Mouse (Mus musculus): Measurements from ENCODE around the gene Gm3625. TPM values are rescaled to one million over a fixed set of nuclear protein-coding genes. Genes with fewer than 3 reads are reported as not detected.
A peak's percentile ranks its signal among the peaks of the same experiment; 100 is the strongest.
"Not testable (repeated sequence)": the region's sequence is repeated elsewhere in the genome, so short reads cannot be mapped to it uniquely, and the experiment has no call there.

Gene Gm3625
- polyA plus RNA-seq, 1 experiment from 2014 or later, result not detected

DNA sequence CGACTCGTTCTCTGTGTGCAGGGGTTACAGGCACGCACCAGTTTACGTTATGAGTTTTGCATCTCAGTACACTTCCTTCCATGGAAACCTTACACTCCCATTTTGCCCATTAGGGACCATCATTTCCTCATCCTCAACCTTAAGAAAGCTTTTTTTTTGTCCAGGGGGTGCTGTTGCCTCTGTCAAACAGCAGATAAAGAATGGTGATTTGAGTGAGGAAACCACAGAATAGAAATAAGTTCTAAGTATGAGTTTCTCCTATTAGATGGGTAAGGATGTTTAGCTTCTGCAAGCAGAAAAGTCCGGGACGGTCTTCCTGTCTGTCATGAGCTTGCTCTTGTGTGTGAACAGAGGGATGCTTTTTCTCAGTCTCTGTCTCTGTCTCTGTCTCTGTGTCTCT, 702 bp downstream of the Gm3625 start:
- H3K4me3 ChIP-seq, result peak overlapping the region; percentile 86
- 66% methylated on average over 6 of the region's 6 CpGs for WGBS
- H3K9me3 ChIP-seq, result no peaks in the 10 kb centered on the region
- no peak overlapping the region for H3K27ac ChIP-seq (replicated peaks)
- no peak for DNase-seq (ENCODE audit: low spot score)
- H3K36me3 ChIP-seq (replicated peaks), result no peaks in the 10 kb centered on the region
- H3K4me1 ChIP-seq, result peaks cover 14% of the 10 kb centered on the region
- peaks cover 9% of the 10 kb centered on the region for H3K27me3 ChIP-seq (replicated peaks; ENCODE audit: low read depth, poor library complexity, severe bottlenecking)

GRCm38 (mm10) chr12:4588603-4589002, 4.1 kb downstream of the Gm3625 start:
- Histone ChIP-seq H3K4me3 (no peak overlapping the region), H3K36me3 (replicated peaks) (no peaks in the 10 kb centered on the region), H3K27ac (replicated peaks) (no peak overlapping the region), H3K9me3 (no peaks in the 10 kb centered on the region), H3K4me1 (peaks cover 9% of the 10 kb centered on the region), H3K27me3 (replicated peaks; ENCODE audit: low read depth, poor library complexity, severe bottlenecking) (peaks cover 1% of the 10 kb centered on the region; the same call in 1 of the 2 replicates)
- DNase-seq (ENCODE audit: low spot score), result no peak
- 88% methylated on average over 3 of the region's 3 CpGs for WGBS

DNA sequence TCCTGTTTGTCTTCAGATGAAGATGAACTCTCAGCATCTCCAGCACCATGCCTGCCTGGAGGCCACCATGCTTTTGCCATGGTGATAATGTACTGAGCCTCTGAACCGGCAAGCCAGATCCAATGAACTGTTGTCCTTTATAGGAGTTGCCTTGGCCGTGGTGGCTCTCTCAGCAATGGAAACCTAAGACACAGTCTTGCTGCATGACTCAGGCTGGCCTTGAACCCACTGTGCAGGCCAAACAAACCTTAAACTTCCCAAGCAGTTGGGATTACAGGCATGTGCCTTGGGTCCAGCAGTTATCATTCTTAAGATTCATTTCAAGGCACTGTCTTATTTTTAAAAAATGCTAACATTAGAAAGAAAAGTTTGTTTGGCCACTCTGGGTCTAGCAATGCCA, 4.9 kb downstream of the Gm3625 start:
- Histone ChIP-seq H3K36me3 (replicated peaks) (no peaks in the 10 kb centered on the region), H3K4me1 (peaks cover 7% of the 10 kb centered on the region), H3K27ac (replicated peaks) (no peak overlapping the region), H3K4me3 (no peak overlapping the region), H3K9me3 (no peaks in the 10 kb centered on the region), H3K27me3 (replicated peaks; ENCODE audit: low read depth, poor library complexity, severe bottlenecking) (no peaks in the 10 kb centered on the region; the same call in 1 of the 2 replicates)
- no peak for DNase-seq (ENCODE audit: low spot score)
- WGBS, result 78% methylated on average over 2 of the region's 2 CpGs

DNA sequence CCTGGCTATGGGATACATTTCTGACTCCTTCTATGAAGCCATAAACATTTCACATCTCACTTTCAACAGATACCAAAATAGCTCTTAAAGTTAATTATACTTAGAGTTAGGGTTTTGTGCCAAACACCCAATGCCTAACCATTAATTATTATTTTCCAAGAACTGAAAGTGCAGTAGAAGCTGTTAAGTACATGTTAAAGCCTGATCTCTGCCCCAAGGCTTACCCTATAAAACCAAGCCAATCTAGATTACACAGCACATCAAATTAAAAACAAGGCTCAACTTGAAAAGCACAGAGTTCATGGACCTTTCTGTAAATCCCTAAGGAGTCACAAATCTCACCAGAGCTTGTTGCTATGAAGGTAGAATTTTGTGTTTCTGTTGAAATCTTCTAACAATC, 10.4 kb downstream of the Gm3625 start:
- no peaks in the 10 kb centered on the region for H3K27me3 ChIP-seq (replicated peaks; ENCODE audit: low read depth, poor library complexity, severe bottlenecking)
- H3K27ac ChIP-seq (replicated peaks), result no peak overlapping the region
- no peaks in the 10 kb centered on the region for H3K36me3 ChIP-seq (replicated peaks)
- DNase-seq (ENCODE audit: low spot score), result no peak
- no peaks in the 10 kb centered on the region for H3K9me3 ChIP-seq
- H3K4me3 ChIP-seq, result no peak overlapping the region
- H3K4me1 ChIP-seq, result no peaks in the 10 kb centered on the region

DNA sequence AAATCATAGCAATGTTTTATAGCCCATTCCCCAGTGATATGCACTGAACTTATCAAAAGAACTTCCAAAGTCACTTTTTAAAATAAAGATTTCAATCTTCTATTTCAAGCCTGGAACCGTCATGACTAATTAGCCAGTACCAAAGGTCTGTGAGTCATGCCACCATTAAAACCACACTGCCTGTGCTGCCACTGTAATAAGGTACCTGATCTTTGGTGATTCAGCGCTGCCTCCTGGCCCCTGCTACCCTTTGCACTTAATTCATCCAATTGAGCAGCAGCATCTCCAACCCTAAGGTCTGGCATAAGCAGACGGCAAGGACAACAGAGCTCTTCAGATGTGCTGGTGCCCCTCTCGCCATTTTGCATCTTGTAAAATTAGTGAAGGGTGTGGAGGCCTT, 18.7 kb downstream of the Gm3625 start:
- 82% methylated on average over 4 of the region's 4 CpGs for WGBS
- H3K4me3 ChIP-seq, result no peak overlapping the region
- H3K27ac ChIP-seq (replicated peaks), result no peak overlapping the region

GRCm38 (mm10) chr12:4571864-4572263, 20.9 kb downstream of the Gm3625 start:
- DNase-seq (ENCODE audit: low spot score), result no peak
- H3K27ac ChIP-seq (replicated peaks), result no peak overlapping the region

More for the DNA sequence above, 18.7 kb downstream of the Gm3625 start:
- Histone ChIP-seq H3K36me3 (replicated peaks) (no peaks in the 10 kb centered on the region), H3K4me1 (no peaks in the 10 kb centered on the region), H3K27me3 (replicated peaks; ENCODE audit: low read depth, poor library complexity, severe bottlenecking) (no peaks in the 10 kb centered on the region), H3K9me3 (no peaks in the 10 kb centered on the region)
- DNase-seq (ENCODE audit: low spot score), result no peak

DNA sequence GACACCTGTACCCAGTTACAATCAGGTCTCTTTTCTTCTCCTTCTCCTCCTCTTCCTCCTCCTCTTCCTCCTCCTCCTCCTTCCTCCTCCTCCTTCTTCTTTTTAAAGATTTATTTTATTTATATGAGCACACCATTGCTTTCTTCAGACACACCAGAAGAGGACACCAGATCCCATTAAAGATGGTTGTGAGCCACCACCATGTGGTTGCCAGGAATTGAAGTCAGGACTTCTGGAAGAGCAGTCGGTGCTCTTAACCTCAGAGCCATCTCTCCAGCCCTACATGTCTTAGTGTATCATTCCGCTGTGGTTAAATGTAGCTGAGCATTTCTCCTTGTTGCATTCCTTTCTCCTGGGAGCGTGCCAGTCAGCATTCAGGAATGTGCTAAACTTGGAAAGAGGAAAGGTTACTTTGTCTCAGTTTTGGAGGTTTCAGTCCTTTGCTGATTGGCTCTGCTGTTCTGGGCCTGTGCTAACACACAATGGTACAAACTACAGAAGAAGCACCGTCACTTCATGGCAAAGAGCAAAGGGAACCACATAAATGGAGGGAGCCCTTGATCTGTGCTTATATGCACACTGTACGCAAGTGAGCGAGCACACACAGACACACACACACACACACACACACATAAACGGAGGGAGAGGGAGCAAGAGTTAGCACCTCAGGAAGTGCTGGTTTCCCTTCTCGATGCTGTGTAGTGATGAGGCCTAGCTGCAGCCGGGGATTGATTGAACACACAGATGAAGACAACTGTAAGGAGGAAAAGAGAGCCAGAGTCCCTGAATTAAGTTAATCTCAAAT, 34.0 kb downstream of the Gm3625 start:
- Histone ChIP-seq H3K27ac (replicated peaks) (no peak overlapping the region), H3K4me1 (no peaks in the 10 kb centered on the region), H3K27me3 (replicated peaks; ENCODE audit: low read depth, poor library complexity, severe bottlenecking) (no peaks in the 10 kb centered on the region), H3K9me3 (no peaks in the 10 kb centered on the region), H3K4me3 (no peak overlapping the region), H3K36me3 (replicated peaks) (no peaks in the 10 kb centered on the region)
- no peak for DNase-seq (ENCODE audit: low spot score)
- 83% methylated on average over 9 of the region's 9 CpGs for WGBS

More at GRCm38 (mm10) chr12:4571864-4572263, 20.9 kb downstream of the Gm3625 start:
- Histone ChIP-seq H3K36me3 (replicated peaks) (no peaks in the 10 kb centered on the region), H3K4me1 (no peaks in the 10 kb centered on the region), H3K9me3 (no peaks in the 10 kb centered on the region), H3K27me3 (replicated peaks; ENCODE audit: low read depth, poor library complexity, severe bottlenecking) (no peaks in the 10 kb centered on the region), H3K4me3 (no peak overlapping the region)
- WGBS, result 36% methylated on average over 5 of the region's 5 CpGs

DNA sequence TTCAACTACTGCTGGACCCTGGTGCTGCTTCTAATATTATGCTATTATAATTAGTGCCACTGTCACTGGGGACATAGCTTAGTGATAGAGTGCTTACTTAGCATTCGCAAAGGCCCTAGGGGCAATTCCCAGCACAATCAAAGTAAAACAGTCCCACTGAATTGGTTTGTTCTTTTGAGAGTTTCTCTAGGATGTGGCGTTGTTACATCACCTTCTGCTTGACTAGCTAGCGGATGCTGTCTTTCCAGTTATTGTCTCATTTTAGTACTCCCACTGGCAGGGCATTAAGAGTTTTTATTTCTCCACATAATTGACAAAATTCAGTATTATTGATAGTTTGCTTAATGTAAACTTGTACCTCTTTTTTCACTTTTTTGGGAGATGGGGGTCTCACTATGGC, 34.7 kb downstream of the Gm3625 start:
- Histone ChIP-seq H3K27ac (replicated peaks) (no peak overlapping the region), H3K36me3 (replicated peaks) (no peaks in the 10 kb centered on the region), H3K4me1 (no peaks in the 10 kb centered on the region), H3K4me3 (no peak overlapping the region), H3K27me3 (replicated peaks; ENCODE audit: low read depth, poor library complexity, severe bottlenecking) (no peaks in the 10 kb centered on the region), H3K9me3 (no peaks in the 10 kb centered on the region)
- no peak for DNase-seq (ENCODE audit: low spot score)
- WGBS, result 89% methylated on average over 3 of the region's 3 CpGs

GRCm38 (mm10) chr12:4557436-4557835, 35.3 kb downstream of the Gm3625 start:
- no peak overlapping the region for H3K4me3 ChIP-seq
- WGBS, result 78% methylated on average over 3 of the region's 3 CpGs
- no peaks in the 10 kb centered on the region for H3K4me1 ChIP-seq

DNA sequence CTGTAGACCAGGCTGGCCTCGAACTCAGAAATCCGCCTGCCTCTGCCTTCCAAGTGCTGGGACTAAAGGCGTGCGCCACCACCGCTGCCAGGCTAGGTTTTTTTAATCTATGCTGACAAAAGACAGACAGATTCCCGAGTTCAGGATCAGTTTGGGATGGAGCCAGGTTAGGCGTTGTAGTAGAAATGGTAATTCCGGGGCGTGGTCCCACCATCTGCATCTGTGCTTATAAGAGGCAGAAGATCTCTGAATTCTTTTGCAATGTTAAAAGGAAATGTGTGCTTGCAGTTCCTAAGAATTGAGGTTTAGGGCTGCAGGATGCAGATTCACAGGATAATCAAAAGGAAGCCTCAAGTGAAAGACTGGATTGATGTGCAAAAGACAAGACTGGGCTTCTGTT, 35.8 kb downstream of the Gm3625 start:
- H3K9me3 ChIP-seq, result no peaks in the 10 kb centered on the region
- no peaks in the 10 kb centered on the region for H3K4me1 ChIP-seq
- H3K36me3 ChIP-seq (replicated peaks), result no peaks in the 10 kb centered on the region
- no peak for DNase-seq (ENCODE audit: low spot score)
- H3K27me3 ChIP-seq (replicated peaks; ENCODE audit: low read depth, poor library complexity, severe bottlenecking), result no peaks in the 10 kb centered on the region
- no peak overlapping the region for H3K4me3 ChIP-seq
- WGBS, result 89% methylated on average over 9 of the region's 9 CpGs
- H3K27ac ChIP-seq (replicated peaks), result no peak overlapping the region

More at GRCm38 (mm10) chr12:4557436-4557835, 35.3 kb downstream of the Gm3625 start:
- no peaks in the 10 kb centered on the region for H3K36me3 ChIP-seq (replicated peaks)
- DNase-seq (ENCODE audit: low spot score), result no peak
- no peak overlapping the region for H3K27ac ChIP-seq (replicated peaks)
- H3K9me3 ChIP-seq, result no peaks in the 10 kb centered on the region
- no peaks in the 10 kb centered on the region for H3K27me3 ChIP-seq (replicated peaks; ENCODE audit: low read depth, poor library complexity, severe bottlenecking)

GRCm38 (mm10) chr12:4555451-4555850, 37.3 kb downstream of the Gm3625 start:
- Histone ChIP-seq H3K27me3 (replicated peaks; ENCODE audit: low read depth, poor library complexity, severe bottlenecking) (no peaks in the 10 kb centered on the region), H3K27ac (replicated peaks) (no peak overlapping the region), H3K9me3 (no peaks in the 10 kb centered on the region), H3K36me3 (replicated peaks) (no peaks in the 10 kb centered on the region), H3K4me3 (no peak overlapping the region), H3K4me1 (no peaks in the 10 kb centered on the region)
- no peak for DNase-seq (ENCODE audit: low spot score)
- WGBS, result 72% methylated on average over 6 of the region's 6 CpGs

- H3K36me3 ChIP-seq (replicated peaks); H3K4me1 ChIP-seq; H3K9me3 ChIP-seq; H3K27ac ChIP-seq (replicated peaks); H3K27me3 ChIP-seq (replicated peaks; ENCODE audit: low read depth, poor library complexity, severe bottlenecking); H3K4me3 ChIP-seq; DNase-seq (ENCODE audit: low spot score): not testable (repeated sequence)
- 86% methylated on average over 3 of the region's 3 CpGs for WGBS
These were observed 39.0 kb downstream of the Gm3625 start for GRCm38 (mm10) chr12:4553704-4554103.
